Mouse (Mus musculus) spleen, embryonic (tissue): ENCODE measurements around the gene Ctxn2.

ENCODE experiments used
- CTCF ChIA-PET: fragments of 350-600 bp; sonication (Branson Sonifier 250); formaldehyde crosslinking; loops from one replicate; lab custom pipeline; 2022; lab: Charles Lee

The Ctxn2 gene

DNA sequence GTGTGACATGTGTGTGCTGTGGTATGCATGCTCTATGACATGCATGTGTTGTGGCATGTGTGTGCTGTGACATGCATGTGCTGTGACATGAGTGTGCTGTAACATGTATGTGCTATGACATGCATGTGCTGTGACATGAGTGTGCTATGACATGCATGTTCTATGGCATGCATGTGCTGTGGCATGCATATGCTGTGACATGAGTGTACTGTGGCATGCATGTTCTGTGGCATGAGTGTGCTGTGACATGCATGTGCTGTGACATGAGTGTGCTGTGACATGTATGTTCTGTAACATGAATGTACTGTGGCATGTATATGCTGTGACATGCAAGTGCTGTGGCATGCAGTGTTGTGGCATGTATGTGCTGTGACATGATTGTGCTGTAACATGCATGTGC lies 56.4 kb downstream of the Ctxn2 start:
- CTCF ChIA-PET = interaction anchor here (0.7 kb wide), 1 partner anchor 127 kb away, joined by 5 read pairs; no protein-coding TSS in a partner anchor

DNA sequence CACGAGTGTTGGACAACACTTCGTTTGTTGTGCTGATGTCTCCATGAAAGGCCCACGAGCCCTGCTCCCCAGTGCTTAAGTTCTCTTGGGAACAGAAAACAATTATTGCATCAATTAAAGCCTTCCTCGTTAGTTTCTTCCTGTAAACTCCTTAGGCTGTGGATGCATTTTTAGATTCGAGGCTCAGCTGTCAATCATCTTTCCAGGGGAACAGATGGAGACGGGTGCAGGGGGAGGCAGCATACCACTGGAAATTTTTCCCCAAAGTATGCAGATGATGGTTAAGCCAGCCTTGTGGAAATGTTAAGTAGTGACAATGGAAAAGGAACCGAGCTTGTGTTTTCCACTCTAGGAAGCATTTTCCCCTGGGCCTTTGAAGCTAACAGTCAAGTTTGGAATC lies 60.3 kb downstream of the Ctxn2 start:
- CTCF ChIA-PET = no interaction called here
